Mouse (Mus musculus): Measurements from ENCODE around the gene Pla2g7. TPM values are rescaled to one million over a fixed set of nuclear protein-coding genes. Genes with fewer than 3 reads are reported as not detected.

Pla2g7 gene
- total and polyA plus RNA-seq, 2 experiments from 2014 or later = 115 to 313 TPM

GRCm38 (mm10) chr17:43554516-43555403 lies 13.1 kb upstream of the Pla2g7 start:
- no peaks in the 10 kb centered on the region for H3K9me3 ChIP-seq (ENCODE audit: low read length)
- no peak for TF ChIP-seq CTCF (IDR thresholded peaks at IDR 0.05; ENCODE audit: low read depth)
- H3K27me3 ChIP-seq (ENCODE audit: insufficient read depth, low read length) = no peaks in the 10 kb centered on the region
- H3K4me2 ChIP-seq (ENCODE audit: low read depth, low read length) = no peak overlapping the region
- H3K4me1 ChIP-seq (ENCODE audit: insufficient read depth, low read length) = no peaks in the 10 kb centered on the region
- no peaks in the 10 kb centered on the region for H3K36me3 ChIP-seq (ENCODE audit: insufficient read depth, low read length)
- no peak overlapping the region for H3K27ac ChIP-seq
- WGBS = 83% methylated on average over 12 of the region's 12 CpGs
- no peak for DNase-seq (ENCODE audit: low spot score)
- ATAC-seq = no peak
- no peak overlapping the region for H3K4me3 ChIP-seq (ENCODE audit: low read length)
- no peak overlapping the region for H3K9ac ChIP-seq (replicated peaks; ENCODE audit: low read length)

DNA sequence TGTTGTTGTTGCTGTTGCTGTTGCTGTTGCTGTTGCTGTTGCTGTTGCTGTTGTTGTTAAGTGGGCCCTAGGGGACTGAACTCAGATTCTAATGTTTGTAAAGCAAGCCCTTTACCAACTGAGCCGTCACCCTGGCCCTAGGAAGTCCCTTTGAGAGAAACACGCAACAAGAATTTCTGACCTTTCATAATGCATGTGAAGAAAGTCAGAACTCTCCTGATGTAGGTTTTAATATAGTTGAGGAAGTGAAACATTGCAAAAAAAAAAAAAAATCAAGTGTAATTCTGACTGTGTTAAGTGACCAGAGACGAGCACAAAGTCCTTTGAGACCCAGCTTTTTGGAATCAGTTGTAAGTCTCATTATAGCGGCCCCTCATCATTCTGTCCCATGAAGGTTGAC lies 10.8 kb upstream of the Pla2g7 start:
- peak overlapping the region; percentile 11; the same call in 1 of the 2 replicates for H3K27ac ChIP-seq
- no peaks in the 10 kb centered on the region for H3K4me1 ChIP-seq (ENCODE audit: insufficient read depth, low read length)
- 48% methylated on average over 4 of the region's 4 CpGs for WGBS
- ATAC-seq (no peak), DNase-seq (ENCODE audit: low spot score) (no peak)
- no peak overlapping the region for H3K9ac ChIP-seq (replicated peaks; ENCODE audit: low read length)
- no peaks in the 10 kb centered on the region for H3K27me3 ChIP-seq (ENCODE audit: insufficient read depth, low read length)
- no peak overlapping the region for H3K4me2 ChIP-seq (ENCODE audit: low read depth, low read length)
- H3K9me3 ChIP-seq (ENCODE audit: low read length) = no peaks in the 10 kb centered on the region
- no peaks in the 10 kb centered on the region for H3K36me3 ChIP-seq (ENCODE audit: insufficient read depth, low read length)
- no peak for TF ChIP-seq CTCF (IDR thresholded peaks at IDR 0.05; ENCODE audit: low read depth)
- no peak overlapping the region for H3K4me3 ChIP-seq (ENCODE audit: low read length)

DNA sequence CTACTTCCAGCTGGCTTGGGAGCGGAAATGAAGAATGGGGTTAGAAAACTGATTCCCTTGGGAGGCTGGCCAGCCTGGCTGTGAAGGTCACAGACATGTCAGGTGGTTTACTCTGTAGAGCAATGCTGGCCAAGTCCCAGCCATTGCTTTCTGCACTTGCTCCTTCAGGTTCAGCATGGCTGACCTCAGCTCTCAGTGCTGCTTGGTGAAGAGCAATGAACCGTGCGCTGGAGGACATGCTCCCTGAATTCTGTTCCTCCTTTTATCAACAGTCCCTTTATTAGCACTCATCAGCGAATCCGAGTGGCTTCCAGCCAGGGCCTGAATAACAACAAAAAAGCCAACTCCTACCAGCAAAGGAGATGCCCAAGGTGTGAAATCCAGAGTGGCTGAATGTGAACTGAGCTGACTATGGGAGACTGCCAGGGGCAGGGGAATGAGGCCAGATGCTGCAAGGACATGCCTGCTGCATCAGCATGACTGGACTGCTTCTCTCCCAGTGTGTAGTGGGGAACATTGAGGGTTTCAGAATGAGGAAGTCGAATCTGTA lies 10.3 kb upstream of the Pla2g7 start:
- no peaks in the 10 kb centered on the region for H3K9me3 ChIP-seq (ENCODE audit: low read length)
- H3K4me3 ChIP-seq (ENCODE audit: low read length) = no peak overlapping the region
- DNase-seq (ENCODE audit: low spot score) (peak; percentile 87), ATAC-seq (peak; percentile 98)
- WGBS = 13% methylated on average over 6 of the region's 6 CpGs
- peak overlapping the region; percentile 2; the same call in 1 of the 2 replicates for H3K27ac ChIP-seq
- no peaks in the 10 kb centered on the region for H3K27me3 ChIP-seq (ENCODE audit: insufficient read depth, low read length)
- no peak overlapping the region for H3K4me2 ChIP-seq (ENCODE audit: low read depth, low read length)
- no peaks in the 10 kb centered on the region for H3K4me1 ChIP-seq (ENCODE audit: insufficient read depth, low read length)
- no peak for TF ChIP-seq CTCF (IDR thresholded peaks at IDR 0.05; ENCODE audit: low read depth)
- H3K9ac ChIP-seq (replicated peaks; ENCODE audit: low read length) = no peak overlapping the region
- H3K36me3 ChIP-seq (ENCODE audit: insufficient read depth, low read length) = no peaks in the 10 kb centered on the region

- H3K9me3 ChIP-seq (ENCODE audit: low read length) = no peaks in the 10 kb centered on the region
- H3K4me3 ChIP-seq (ENCODE audit: low read length) = no peak overlapping the region
- H3K9ac ChIP-seq (replicated peaks; ENCODE audit: low read length) = no peak overlapping the region
- no peaks in the 10 kb centered on the region for H3K4me1 ChIP-seq (ENCODE audit: insufficient read depth, low read length)
- no peak overlapping the region for H3K27ac ChIP-seq
- no peak for TF ChIP-seq CTCF (IDR thresholded peaks at IDR 0.05; ENCODE audit: low read depth)
- H3K4me2 ChIP-seq (ENCODE audit: low read depth, low read length) = no peak overlapping the region
- no peaks in the 10 kb centered on the region for H3K27me3 ChIP-seq (ENCODE audit: insufficient read depth, low read length)
- no peak for ATAC-seq
- WGBS = 84% methylated on average over 3 of the region's 3 CpGs
- no peaks in the 10 kb centered on the region for H3K36me3 ChIP-seq (ENCODE audit: insufficient read depth, low read length)
- DNase-seq (ENCODE audit: low spot score) = no peak
These were observed 9.2 kb upstream of the Pla2g7 start for GRCm38 (mm10) chr17:43558678-43559077.

DNA sequence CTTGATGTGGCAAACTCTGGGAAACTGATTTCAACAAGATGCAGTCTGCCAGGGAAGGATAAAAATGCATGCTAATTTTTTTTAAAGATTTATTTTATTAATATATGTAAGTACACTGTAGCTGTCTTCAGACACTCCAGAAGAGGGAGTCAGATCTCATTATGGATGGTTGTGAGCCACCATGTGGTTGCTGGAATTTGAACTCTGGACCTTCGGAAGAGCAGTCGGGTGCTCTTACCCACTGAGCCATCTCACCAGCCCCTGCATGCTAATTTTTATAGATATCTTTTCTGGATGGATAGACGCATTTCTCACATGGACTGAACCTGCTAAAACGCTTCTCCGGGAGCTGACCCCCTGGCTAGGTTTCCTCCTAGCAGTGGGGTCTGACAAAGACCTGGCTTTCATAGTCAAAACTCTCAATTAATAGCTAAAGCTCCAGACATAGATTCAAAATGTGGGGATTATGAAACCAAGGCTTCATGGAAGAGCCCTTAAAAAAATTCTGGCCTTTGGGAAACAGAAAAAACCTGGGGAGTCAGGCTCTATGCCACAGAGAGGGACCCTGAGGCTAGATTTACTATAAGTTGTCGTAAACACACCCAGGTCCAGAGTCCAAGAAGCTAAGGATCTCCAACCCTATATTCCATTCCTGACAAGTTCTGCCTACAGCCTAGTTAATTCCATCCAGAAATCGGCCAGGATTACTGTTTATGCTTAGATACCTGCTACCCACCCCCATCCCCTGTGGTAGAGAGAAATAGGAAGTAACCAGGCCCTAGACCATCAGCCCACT lies 4.5 kb upstream of the Pla2g7 start:
- Histone ChIP-seq H3K4me2 (ENCODE audit: low read depth, low read length) (no peak overlapping the region), H3K9ac (replicated peaks; ENCODE audit: low read length) (no peak overlapping the region), H3K4me1 (ENCODE audit: insufficient read depth, low read length) (0 out of 2 replicates have a peak, but pooled peaks cover 6% of the 10 kb centered on the region), H3K27me3 (ENCODE audit: insufficient read depth, low read length) (no peaks in the 10 kb centered on the region), H3K4me3 (ENCODE audit: low read length) (no peak overlapping the region), H3K36me3 (ENCODE audit: insufficient read depth, low read length) (no peaks in the 10 kb centered on the region), H3K27ac (no peak overlapping the region), H3K9me3 (ENCODE audit: low read length) (no peaks in the 10 kb centered on the region)
- no peak for TF ChIP-seq CTCF (IDR thresholded peaks at IDR 0.05; ENCODE audit: low read depth)
- no peak for ATAC-seq
- no peak for DNase-seq (ENCODE audit: low spot score)
- 94% methylated on average over 7 of the region's 7 CpGs for WGBS

DNA sequence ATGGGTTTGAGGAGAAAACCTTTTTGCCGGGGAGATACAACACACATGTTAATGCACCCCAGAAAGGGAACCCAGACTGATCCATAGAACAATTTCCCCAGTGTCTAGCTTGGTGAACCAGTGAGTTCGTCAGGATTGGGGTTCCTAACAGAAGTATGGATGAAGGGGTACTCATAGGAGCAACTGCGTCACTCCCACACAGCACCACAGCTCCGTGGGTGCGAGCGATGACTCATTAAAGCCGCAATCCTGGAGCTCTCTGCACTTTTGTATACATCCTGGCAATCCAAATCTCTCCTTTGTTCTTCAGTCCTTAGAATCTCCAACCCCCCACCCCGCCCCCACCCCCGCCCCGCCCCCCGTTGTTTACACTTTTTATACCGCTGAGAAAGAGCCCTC lies 306 bp upstream of the Pla2g7 start:
- no peak for TF ChIP-seq CTCF (IDR thresholded peaks at IDR 0.05; ENCODE audit: low read depth)
- H3K27me3 ChIP-seq (ENCODE audit: insufficient read depth, low read length) = no peaks in the 10 kb centered on the region
- peak overlapping the region; percentile 76 for H3K4me2 ChIP-seq (ENCODE audit: low read depth, low read length)
- 8% methylated on average over 12 of the region's 12 CpGs for WGBS
- H3K9ac ChIP-seq (replicated peaks; ENCODE audit: low read length) = peak overlapping the region; percentile 59
- DNase-seq (ENCODE audit: low spot score) (no peak), ATAC-seq (peak; percentile 42; the same call in 1 of the 2 replicates)
- H3K27ac ChIP-seq = peak overlapping the region; percentile 77
- H3K4me1 ChIP-seq (ENCODE audit: insufficient read depth, low read length) = 0 out of 2 replicates have a peak, but pooled peaks cover 6% of the 10 kb centered on the region
- no peaks in the 10 kb centered on the region for H3K9me3 ChIP-seq (ENCODE audit: low read length)
- peak overlapping the region; percentile 45 for H3K4me3 ChIP-seq (ENCODE audit: low read length)
- no peaks in the 10 kb centered on the region for H3K36me3 ChIP-seq (ENCODE audit: insufficient read depth, low read length)
